ENCODE assay signal across 28 mouse cellular contexts in genomic region chr16:93498800-93499199, GRCm38 (mm10).
"Had no signal": no experiment of that assay in that cellular context is flagged by ENCODE, and none has a peak within 500 bp of the region (broad histone marks: within the 10 kb centered on the region; RNA-seq: fewer than 3 reads in every experiment).

No protein-coding gene starts in this region.

- H3K27ac ChIP-seq: embryonic facial prominence, embryonic 10.5 days; embryonic facial prominence, embryonic 12.5 days; embryonic facial prominence, embryonic 13.5 days; embryonic facial prominence, embryonic 15.5 days; forebrain, embryonic 10.5 days; forebrain, embryonic 12.5 days; forebrain, embryonic 13.5 days; forebrain, embryonic 15.5 days; gastrocnemius, adult 2 months; heart, adult 2 months had no signal

- ATAC-seq: forebrain, embryonic 13.5 days; forebrain, embryonic 14.5 days; forebrain, embryonic 15.5 days; forebrain, embryonic 16.5 days; forebrain, postnatal 0 days had no signal

- H3K9ac ChIP-seq: embryonic facial prominence, embryonic 12.5 days; embryonic facial prominence, embryonic 13.5 days; embryonic facial prominence, embryonic 15.5 days; forebrain, embryonic 12.5 days; forebrain, embryonic 13.5 days; forebrain, embryonic 15.5 days; forebrain, postnatal 0 days had no signal

- DNase-seq: cerebellum, adult 8-10 months; cerebellum, adult 9-10 months; cerebellum, adult 9-11 months; cerebellum, postnatal 10 days; cerebellum, postnatal 14 days; cerebellum, postnatal 25 days; cerebellum, postnatal 36 days; embryo, embryonic 11 days; forebrain, postnatal 0 days; gastrocnemius, adult 2 months; gastrocnemius, postnatal 10 days; gastrocnemius, postnatal 14 days; gastrocnemius, postnatal 25 days; gastrocnemius, postnatal 36 days; heart, adult 11 months; heart, adult 18-20 months; heart, adult 2 months had no signal

- H3K27me3 ChIP-seq: embryonic facial prominence, embryonic 12.5 days; embryonic facial prominence, embryonic 13.5 days; forebrain, embryonic 12.5 days; forebrain, embryonic 13.5 days; forebrain, embryonic 15.5 days had no signal

- H3K4me2 ChIP-seq: embryonic facial prominence, embryonic 12.5 days; embryonic facial prominence, embryonic 13.5 days; embryonic facial prominence, embryonic 15.5 days; forebrain, embryonic 12.5 days; forebrain, embryonic 13.5 days; forebrain, embryonic 15.5 days had no signal

- H3K9me3 ChIP-seq: embryonic facial prominence, embryonic 15.5 days had no signal

- H3K4me3 ChIP-seq: embryonic facial prominence, embryonic 10.5 days; embryonic facial prominence, embryonic 12.5 days; embryonic facial prominence, embryonic 13.5 days; embryonic facial prominence, embryonic 15.5 days; erythroblast, embryonic 14.5 days; forebrain, embryonic 10.5 days; forebrain, embryonic 12.5 days; forebrain, embryonic 13.5 days; forebrain, embryonic 15.5 days; gastrocnemius, adult 2 months; heart, adult 2 months had no signal

- H3K4me1 ChIP-seq: embryonic facial prominence, embryonic 12.5 days; forebrain, embryonic 10.5 days; forebrain, embryonic 12.5 days; forebrain, embryonic 13.5 days; forebrain, embryonic 15.5 days had no signal

- H3K36me3 ChIP-seq: embryonic facial prominence, embryonic 10.5 days; embryonic facial prominence, embryonic 12.5 days; embryonic facial prominence, embryonic 13.5 days; embryonic facial prominence, embryonic 15.5 days; forebrain, embryonic 10.5 days; forebrain, embryonic 12.5 days; forebrain, embryonic 15.5 days had no signal
